Mouse (Mus musculus) gastrocnemius, postnatal 36 days (tissue): ENCODE results near the gene Manf. TPM values are rescaled to one million over a fixed set of nuclear protein-coding genes. Genes with fewer than 3 reads are reported as not detected.

Experiments
- DNase-seq, 2 experiments: peaks; one replicate each; pipeline ENCODE4 v3.0.0; 2022
- intact Hi-C: fragments of 180-260 bp; cut with DNase I; formaldehyde crosslinking; loops from one replicate; pipeline ENCODE4 v1.15.1; 2025
- total RNA-seq, 2 experiments: library from RNA; stranded (reverse); gene quantifications; 2 replicates each; pipeline ENCODE4 v1.2.3; 2021

The Manf gene
- total RNA-seq, 2 experiments from 2014 or later, result 38.1 to 41.5 TPM

GRCm38 (mm10) chr9:106806503-106806902 lies 85.3 kb downstream of the Manf start:
- intact Hi-C loops, result no loop called here
- no peak for DNase-seq

- intact Hi-C loops, result no loop called here
- no peak for DNase-seq
Measured at GRCm38 (mm10) chr9:106790831-106791230, 100.9 kb downstream of the Manf start.

GRCm38 (mm10) chr9:106789363-106789762 lies 102.4 kb downstream of the Manf start:
- DNase-seq, result no peak
- intact Hi-C loops, result no loop called here

GRCm38 (mm10) chr9:106788812-106789321 lies 102.9 kb downstream of the Manf start, which contains the start of gene Rad54l2:
Gene Rad54l2, minus strand, starts transcription at chr9:106789194.
- intact Hi-C loops, result no loop called here
- DNase-seq, result peak; percentile 77 to 87

Other genes starting within 250 kb of the Manf start
- not detected for gene Grm2, start 235.9 kb downstream of the Manf start, total RNA-seq
- 10 to 100 TPM; 26.0 to 27.3 TPM for gene Tex264, start 206.1 kb downstream of the Manf start, total RNA-seq
- gene Rad54l2, start 102.8 kb downstream of the Manf start, total RNA-seq, result 1 to 10 TPM; 5.5 to 5.7 TPM
- 10 to 100 TPM; 12.2 to 12.7 TPM for gene Dcaf1, start 70.1 kb downstream of the Manf start, total RNA-seq
- gene Rbm15b, start 4.6 kb downstream of the Manf start, total RNA-seq, result 1 to 10 TPM; 5.0 to 5.2 TPM